Mouse (Mus musculus) activated CD4-positive, CD25-positive, alpha-beta regulatory T cell, adult 9 weeks (primary cell): ENCODE results near the gene Phf24. TPM values are rescaled to one million over a fixed set of nuclear protein-coding genes. Genes with fewer than 3 reads are reported as not detected.

Experiments used
- polyA plus RNA-seq: library from polyadenylated mRNA; unstranded; fragments of 100-300 nt; shearing (Covaris generic); gene quantifications from one replicate; pipeline ENCODE4 v1.2.1, GENCODE M21; 2017

The Phf24 gene
- polyA plus RNA-seq, result 0.31 TPM

GRCm38 (mm10) chr4:42916617-42917401 lies at the start of gene Phf24:
Gene Phf24 (plus strand): TSS chr4:42916660.

DNA sequence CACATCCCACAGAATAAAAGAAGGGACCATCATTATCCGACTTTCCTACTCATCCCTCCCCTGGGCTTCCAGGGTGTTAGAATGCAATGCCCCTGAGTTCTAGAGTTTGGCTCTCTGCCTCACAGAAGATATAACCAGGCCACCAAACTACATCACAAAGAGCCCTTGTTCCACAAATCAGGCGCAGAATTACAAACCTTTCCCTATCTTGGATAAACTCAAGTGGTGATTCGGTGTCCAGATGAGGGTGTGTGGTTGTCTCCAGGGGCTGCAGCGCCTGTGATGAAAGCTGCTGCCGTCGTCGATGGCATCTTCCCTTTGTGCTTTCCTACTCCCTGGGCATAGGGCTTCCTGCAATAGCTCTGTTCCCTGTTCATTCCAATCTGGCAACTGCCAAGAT lies 42.3 kb upstream of the Phf24 start, which contains the start of gene Fam205c:
Fam205c (minus strand) TSS at position 101 of the 400 bp plus-strand sequence.

DNA sequence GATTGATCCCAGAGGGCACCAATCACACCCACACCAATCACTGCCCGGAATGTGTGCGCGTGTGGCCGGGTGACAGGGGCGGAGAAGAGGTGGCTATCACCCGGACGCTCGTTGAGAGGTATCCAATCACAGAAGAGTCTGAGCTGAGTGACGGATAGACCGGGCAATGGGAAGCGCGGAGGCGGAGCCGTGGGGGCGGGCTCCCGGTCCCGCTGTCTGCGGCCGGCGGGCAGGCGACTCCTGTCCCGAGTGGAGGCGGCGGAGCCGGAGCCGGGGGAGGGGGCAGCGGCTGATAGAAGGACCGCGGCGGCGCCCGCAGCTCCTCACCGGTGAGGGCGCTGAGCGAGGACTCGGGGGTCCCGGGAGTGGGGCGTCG lies 33.2 kb downstream of the Phf24 start, which contains the start of gene Dnajb5:
Dnajb5 (plus strand) TSS at position 139 of the 376 bp plus-strand sequence.

GRCm38 (mm10) chr4:42969304-42969703 lies 52.8 kb downstream of the Phf24 start, which contains the start of gene 1700022I11Rik:
Gene 1700022I11Rik (plus strand): TSS chr4:42969604.

Other genes starting within 250 kb of the Phf24 start
- not detected for gene 4930578G10Rik, start 181.1 kb upstream of the Phf24 start, polyA plus RNA-seq
- gene Ccl19, start 160.1 kb upstream of the Phf24 start, polyA plus RNA-seq, result not detected
- gene Ccl21a, start 142.7 kb upstream of the Phf24 start, polyA plus RNA-seq, result not detected
- not detected for gene Fam205a1, start 62.8 kb upstream of the Phf24 start, polyA plus RNA-seq
- not detected for gene Gm12394, start 59.9 kb upstream of the Phf24 start, polyA plus RNA-seq
- not detected for gene Fam205c, start 42.4 kb upstream of the Phf24 start, polyA plus RNA-seq
- gene Dnajb5, start 33.2 kb downstream of the Phf24 start, polyA plus RNA-seq, result 12.5 TPM
- not detected for gene 1700022I11Rik, start 52.9 kb downstream of the Phf24 start, polyA plus RNA-seq
- 436 TPM for gene Vcp, start 83.8 kb downstream of the Phf24 start, polyA plus RNA-seq
- 34.4 TPM for gene Fancg, start 93.8 kb downstream of the Phf24 start, polyA plus RNA-seq
- 45.9 TPM for gene Pigo, start 109.2 kb downstream of the Phf24 start, polyA plus RNA-seq
- gene Stoml2, start 115.0 kb downstream of the Phf24 start, polyA plus RNA-seq, result 171 TPM
- 12.3 TPM for gene Fam214b, start 129.6 kb downstream of the Phf24 start, polyA plus RNA-seq
- gene Unc13b, start 142.3 kb downstream of the Phf24 start, polyA plus RNA-seq, result 0.48 TPM